ENCODE assay signal across 23 mouse cellular contexts in the genomic region with DNA sequence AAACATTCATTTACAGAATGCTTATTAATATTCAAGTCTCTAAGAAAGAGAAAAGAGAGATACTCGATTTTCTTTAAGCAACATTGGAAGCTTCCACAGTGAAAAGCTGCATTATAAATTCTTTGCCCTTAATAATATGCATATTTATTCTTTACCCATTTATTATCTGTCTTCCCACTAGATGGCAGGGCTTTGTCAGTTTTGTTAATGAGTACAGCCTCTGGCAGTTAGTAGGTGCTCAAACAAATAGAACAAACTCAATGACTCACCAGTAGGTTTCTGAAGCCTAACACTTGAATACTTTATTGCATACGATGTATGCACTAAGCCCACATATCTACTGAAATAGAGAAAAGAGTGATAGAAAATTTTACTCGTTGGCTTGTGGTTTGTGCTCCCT.
DNase-seq lines count a peak whose midpoint lies in the region; ATAC-seq lines count a peak whose summit lies in the region.
"Had no signal": no experiment of that assay in that cellular context is flagged by ENCODE, and none has a peak within 500 bp of the region (broad histone marks: within the 10 kb centered on the region; RNA-seq: fewer than 3 reads in every experiment).

No protein-coding gene starts in this region.

- peak; percentile 5 for DNase-seq in layer of hippocampus, adult 9-10 months (ENCODE audit: low spot score)
- no peak for DNase-seq in layer of hippocampus, adult 8-10 months (ENCODE audit: low spot score in 2 of 2)
- peak; percentile 2 for DNase-seq in ES-CJ7 (ENCODE audit: low read depth, low spot score)
- no peak for DNase-seq in adrenal gland, adult 8-10 months
- DNase-seq: adrenal gland, postnatal 25 days; cerebellum, adult 11 months; cerebellum, postnatal 36 days; gastrocnemius, adult 2 months; kidney, adult 11 months; layer of hippocampus, postnatal 36 days; left cerebral cortex, postnatal 4 days; lung, embryonic 14.5 days; thymus, postnatal 14 days had no signal

- no peaks in the 10 kb centered on the region for H3K9me3 ChIP-seq in forebrain, embryonic 12.5 days
- no peaks in the 10 kb centered on the region for H3K9me3 ChIP-seq in forebrain, embryonic 15.5 days
- H3K9me3 ChIP-seq: heart, embryonic 10.5 days; hindbrain, embryonic 10.5 days; limb, embryonic 15.5 days; megakaryocyte, embryonic 14.5 days had no signal

- H3K9ac ChIP-seq in forebrain, embryonic 12.5 days = no peak overlapping the region
- no peak overlapping the region for H3K9ac ChIP-seq in forebrain, embryonic 15.5 days (replicated peaks)
- H3K9ac ChIP-seq: limb, embryonic 15.5 days; liver, embryonic 14.5 days; lung, embryonic 14.5 days had no signal

- no peaks in the 10 kb centered on the region for H3K36me3 ChIP-seq in forebrain, embryonic 12.5 days (replicated peaks)
- H3K36me3 ChIP-seq in forebrain, embryonic 15.5 days = no peaks in the 10 kb centered on the region
- H3K36me3 ChIP-seq: heart, embryonic 10.5 days; hindbrain, embryonic 10.5 days; limb, embryonic 15.5 days had no signal

- H3K27me3 ChIP-seq in forebrain, embryonic 12.5 days = no peaks in the 10 kb centered on the region
- no peaks in the 10 kb centered on the region for H3K27me3 ChIP-seq in forebrain, embryonic 15.5 days
- H3K27me3 ChIP-seq: limb, embryonic 15.5 days; megakaryocyte, embryonic 14.5 days had no signal

- H3K4me1 ChIP-seq in forebrain, embryonic 12.5 days = no peaks in the 10 kb centered on the region
- no peaks in the 10 kb centered on the region for H3K4me1 ChIP-seq in forebrain, embryonic 15.5 days
- H3K4me1 ChIP-seq: heart, embryonic 10.5 days; hindbrain, embryonic 10.5 days; limb, embryonic 15.5 days; megakaryocyte, embryonic 14.5 days had no signal

- H3K4me3 ChIP-seq in forebrain, embryonic 12.5 days (replicated peaks) = no peak overlapping the region
- no peak overlapping the region for H3K4me3 ChIP-seq in forebrain, embryonic 15.5 days
- H3K4me3 ChIP-seq: gastrocnemius, adult 2 months; heart, embryonic 10.5 days; hindbrain, embryonic 10.5 days; limb, embryonic 15.5 days; megakaryocyte, embryonic 14.5 days had no signal

- H3K27ac ChIP-seq in forebrain, embryonic 12.5 days = no peak overlapping the region
- H3K27ac ChIP-seq in forebrain, embryonic 15.5 days (replicated peaks) = no peak overlapping the region
- H3K27ac ChIP-seq: gastrocnemius, adult 2 months; heart, embryonic 10.5 days; hindbrain, embryonic 10.5 days; limb, embryonic 15.5 days; liver, embryonic 14.5 days had no signal

- 66% methylated on average over 3 of the region's 3 CpGs for WGBS in forebrain, embryonic 12.5 days
- 48% methylated on average over 3 of the region's 3 CpGs for WGBS in forebrain, embryonic 15.5 days

- no peak overlapping the region for H3K4me2 ChIP-seq in forebrain, embryonic 12.5 days
- no peak overlapping the region for H3K4me2 ChIP-seq in forebrain, embryonic 15.5 days (replicated peaks)
- H3K4me2 ChIP-seq: limb, embryonic 15.5 days; lung, embryonic 14.5 days had no signal

- 0 out of 2 replicates have a peak, but pooled peaks have one; percentile 9 for ATAC-seq in forebrain, embryonic 12.5 days (ENCODE audit: low FRiP score)
- no peak for ATAC-seq in forebrain, embryonic 15.5 days (replicated peaks)
- peak; percentile 65 for ATAC-seq in common myeloid progenitor, adult 5-6 weeks (replicated peaks; ENCODE audit: low read depth, poor library complexity, severe bottlenecking)
- ATAC-seq in erythroblast, adult 5-6 weeks (replicated peaks; ENCODE audit: low FRiP score, poor library complexity, severe bottlenecking) = no peak
- ATAC-seq: midbrain, embryonic 16.5 days had no signal

Comparison
In these comparisons a context has a peak if more than half of its experiments do, and no peak if none do; other contexts are left out.
1. ATAC-seq: peak in forebrain, embryonic 12.5 days (single experiment) and common myeloid progenitor, adult 5-6 weeks (single experiment); none in forebrain, embryonic 15.5 days (single experiment) and erythroblast, adult 5-6 weeks (single experiment).
2. DNase-seq: peak in layer of hippocampus, adult 9-10 months (single experiment) and ES-CJ7 (single experiment); none in layer of hippocampus, adult 8-10 months (0 of 2) and adrenal gland, adult 8-10 months (single experiment).